Mouse (Mus musculus): ENCODE data around the gene Pik3r5. TPM values are rescaled to one million over a fixed set of nuclear protein-coding genes. Genes with fewer than 3 reads are reported as not detected.
A peak's percentile ranks its signal among the peaks of the same experiment; 100 is the strongest.

The Pik3r5 gene
- 0.28 and 1.2 TPM in 2 replicates for total RNA-seq (2014; rRNA removed)
- 0.29 and 0.77 TPM in 2 replicates for polyA plus RNA-seq (2012; rRNA removed)

DNA sequence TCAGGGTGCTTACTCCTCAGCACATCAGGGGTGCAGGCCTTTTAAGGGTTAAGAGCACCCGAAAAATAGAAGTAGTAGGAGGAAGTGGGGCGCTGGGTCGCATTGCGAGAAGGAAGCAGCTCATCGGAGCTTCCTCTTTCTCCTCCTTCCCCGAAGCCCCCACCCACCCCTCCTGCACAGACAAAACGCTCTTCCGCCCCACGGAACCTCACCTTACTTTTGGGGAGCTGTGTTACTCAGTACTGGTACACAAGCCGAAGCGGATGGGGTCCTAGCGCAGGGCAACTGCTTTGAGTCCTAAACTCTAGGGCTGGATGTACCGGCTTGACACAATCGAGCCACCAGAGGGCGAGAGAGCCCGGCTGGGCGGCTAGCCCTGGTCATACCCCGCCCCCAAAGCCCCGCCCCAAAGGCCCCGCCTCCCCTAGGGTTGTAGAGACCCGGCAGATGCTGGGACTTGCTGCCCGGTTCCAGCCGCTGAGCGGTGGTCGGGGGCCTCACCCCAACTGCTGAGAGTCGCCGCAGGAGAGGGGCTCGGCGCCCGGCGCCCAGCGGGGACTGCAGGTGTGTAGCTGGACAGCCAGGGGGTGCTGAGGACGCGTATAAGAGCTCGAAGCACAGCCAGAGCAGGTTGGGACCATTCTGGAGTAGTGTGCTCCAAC is at the start of gene Pik3r5:
TSS of gene Pik3r5 (plus strand) at position 423 of the 662 bp plus-strand sequence.
- Histone ChIP-seq H3K9ac (ENCODE audit: low read depth, low read length) (peak within 1 kb of the TSS; percentile 76; the same call in 1 of the 2 replicates), H3K79me2 (ENCODE audit: control insufficient read depth, insufficient read depth, low read length) (no peaks in the 10 kb centered on the region), H3K27ac (replicated peaks; ENCODE audit: insufficient read depth, low read depth, low read length) (peak within 1 kb of the TSS; percentile 40; the same call in 1 of the 2 replicates), H3K27me3 (ENCODE audit: control insufficient read depth, insufficient read depth, low read length) (peaks cover 8% of the 10 kb centered on the region; the same call in 1 of the 2 replicates), H3K4me1 (ENCODE audit: control insufficient read depth, insufficient read depth, low read length) (no peaks in the 10 kb centered on the region), H3K4me3 (ENCODE audit: insufficient read depth, low read depth, low read length) (peak within 1 kb of the TSS; percentile 56), H3K36me3 (ENCODE audit: control insufficient read depth, insufficient read depth, low read length) (no peaks in the 10 kb centered on the region)
- TF ChIP-seq POLR2A (IDR thresholded peaks at IDR 0.05; ENCODE audit: extremely low read depth, insufficient read depth, low read length) (no peak), CTCF (IDR thresholded peaks at IDR 0.05; ENCODE audit: low read depth, low read length) (peak; percentile 72)
- DNase-seq (ENCODE audit: extremely low read depth, low read depth, low spot score): peak; percentile 20
- 8% methylated on average over 35 of the region's 35 CpGs for WGBS

DNA sequence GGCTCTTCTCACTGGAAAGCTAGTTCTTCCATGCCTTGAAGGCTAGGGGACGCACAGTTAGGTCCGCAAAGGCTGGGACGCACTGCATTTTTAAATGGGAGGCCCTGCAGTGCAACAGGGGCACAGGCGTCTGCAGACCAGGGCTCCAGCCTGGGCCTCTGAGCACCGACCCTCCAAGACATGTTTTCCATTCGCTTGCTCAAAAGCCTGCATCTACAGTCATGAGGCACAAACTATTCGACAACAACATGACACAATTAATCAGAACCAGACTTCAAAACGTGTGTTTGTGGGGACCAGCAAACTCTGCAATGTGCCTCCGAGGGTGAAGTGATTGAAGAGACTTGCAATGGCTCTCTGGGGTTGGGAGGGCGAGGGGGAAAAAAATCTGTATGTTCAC is 48.4 kb upstream of the Pik3r5 start:
- no peak overlapping the region for H3K9ac ChIP-seq (ENCODE audit: low read depth, low read length)
- no peaks in the 10 kb centered on the region for H3K36me3 ChIP-seq (ENCODE audit: control insufficient read depth, insufficient read depth, low read length)
- H3K27me3 ChIP-seq (ENCODE audit: control insufficient read depth, insufficient read depth, low read length): peaks cover 31% of the 10 kb centered on the region
- DNase-seq (ENCODE audit: extremely low read depth, low read depth, low spot score): no peak
- TF ChIP-seq CTCF (IDR thresholded peaks at IDR 0.05; ENCODE audit: low read depth, low read length): no peak
- TF ChIP-seq POLR2A (IDR thresholded peaks at IDR 0.05; ENCODE audit: extremely low read depth, insufficient read depth, low read length): no peak
- no peak overlapping the region for H3K4me3 ChIP-seq (ENCODE audit: insufficient read depth, low read depth, low read length)
- no peaks in the 10 kb centered on the region for H3K79me2 ChIP-seq (ENCODE audit: control insufficient read depth, insufficient read depth, low read length)
- H3K27ac ChIP-seq (replicated peaks; ENCODE audit: insufficient read depth, low read depth, low read length): no peak overlapping the region
- no peaks in the 10 kb centered on the region for H3K4me1 ChIP-seq (ENCODE audit: control insufficient read depth, insufficient read depth, low read length)
- WGBS: 17% methylated on average over 10 of the region's 10 CpGs

DNA sequence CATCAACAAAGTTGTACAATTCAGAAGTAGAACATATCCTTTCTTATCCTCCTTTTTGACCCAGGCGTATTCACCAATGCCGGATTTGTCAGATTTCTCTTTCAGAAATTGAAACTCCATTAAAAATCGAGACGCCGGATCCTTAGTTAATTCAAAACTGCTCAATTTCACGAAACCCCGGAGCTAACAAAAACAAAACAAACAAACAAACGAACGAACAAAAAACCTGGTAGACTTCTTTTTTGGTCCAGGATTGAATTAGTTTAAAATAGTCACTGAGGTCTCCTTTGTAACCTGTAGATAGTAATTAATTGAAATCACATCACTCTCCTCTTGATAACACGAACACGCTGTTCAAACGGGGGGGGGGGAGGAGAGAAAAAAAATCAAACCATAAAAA is 47.8 kb upstream of the Pik3r5 start:
- Histone ChIP-seq H3K9ac (ENCODE audit: low read depth, low read length) (no peak overlapping the region), H3K27ac (replicated peaks; ENCODE audit: insufficient read depth, low read depth, low read length) (no peak overlapping the region), H3K79me2 (ENCODE audit: control insufficient read depth, insufficient read depth, low read length) (no peaks in the 10 kb centered on the region), H3K4me3 (ENCODE audit: insufficient read depth, low read depth, low read length) (peak overlapping the region; percentile 69), H3K27me3 (ENCODE audit: control insufficient read depth, insufficient read depth, low read length) (peaks cover 31% of the 10 kb centered on the region), H3K36me3 (ENCODE audit: control insufficient read depth, insufficient read depth, low read length) (no peaks in the 10 kb centered on the region), H3K4me1 (ENCODE audit: control insufficient read depth, insufficient read depth, low read length) (no peaks in the 10 kb centered on the region)
- 12% methylated on average over 12 of the region's 12 CpGs for WGBS
- no peak for TF ChIP-seq CTCF (IDR thresholded peaks at IDR 0.05; ENCODE audit: low read depth, low read length)
- no peak for TF ChIP-seq POLR2A (IDR thresholded peaks at IDR 0.05; ENCODE audit: extremely low read depth, insufficient read depth, low read length)
- DNase-seq (ENCODE audit: extremely low read depth, low read depth, low spot score): no peak

DNA sequence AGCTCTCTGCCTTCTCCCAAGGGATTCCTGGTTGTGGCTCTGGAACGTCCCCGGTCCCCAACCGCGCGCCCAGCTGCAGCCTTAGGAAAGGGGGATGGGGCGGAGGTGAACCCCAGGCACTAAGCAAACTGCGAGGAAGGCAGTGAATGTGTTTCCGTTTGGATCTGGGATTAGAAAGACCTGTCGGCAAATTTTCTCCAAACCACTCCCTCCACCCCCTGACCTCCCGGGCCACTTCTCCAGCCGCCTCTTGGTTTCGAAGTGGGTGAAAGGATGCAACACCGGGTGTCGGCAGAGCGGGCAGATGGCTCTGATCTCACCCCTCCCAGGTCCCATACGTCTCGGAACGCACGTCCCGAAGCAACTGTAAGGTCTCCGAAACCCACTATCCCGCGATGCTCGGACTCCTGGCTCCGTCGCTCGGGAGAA is 47.3 kb upstream of the Pik3r5 start:
- Histone ChIP-seq H3K4me1 (ENCODE audit: control insufficient read depth, insufficient read depth, low read length) (no peaks in the 10 kb centered on the region), H3K79me2 (ENCODE audit: control insufficient read depth, insufficient read depth, low read length) (no peaks in the 10 kb centered on the region), H3K4me3 (ENCODE audit: insufficient read depth, low read depth, low read length) (peak overlapping the region; percentile 69), H3K27me3 (ENCODE audit: control insufficient read depth, insufficient read depth, low read length) (peaks cover 29% of the 10 kb centered on the region), H3K36me3 (ENCODE audit: control insufficient read depth, insufficient read depth, low read length) (no peaks in the 10 kb centered on the region), H3K9ac (ENCODE audit: low read depth, low read length) (peak overlapping the region; percentile 45), H3K27ac (replicated peaks; ENCODE audit: insufficient read depth, low read depth, low read length) (no peak overlapping the region)
- no peak for DNase-seq (ENCODE audit: extremely low read depth, low read depth, low spot score)
- TF ChIP-seq POLR2A (IDR thresholded peaks at IDR 0.05; ENCODE audit: extremely low read depth, insufficient read depth, low read length): no peak
- TF ChIP-seq CTCF (IDR thresholded peaks at IDR 0.05; ENCODE audit: low read depth, low read length): no peak
- 5% methylated on average over 27 of the region's 27 CpGs for WGBS

DNA sequence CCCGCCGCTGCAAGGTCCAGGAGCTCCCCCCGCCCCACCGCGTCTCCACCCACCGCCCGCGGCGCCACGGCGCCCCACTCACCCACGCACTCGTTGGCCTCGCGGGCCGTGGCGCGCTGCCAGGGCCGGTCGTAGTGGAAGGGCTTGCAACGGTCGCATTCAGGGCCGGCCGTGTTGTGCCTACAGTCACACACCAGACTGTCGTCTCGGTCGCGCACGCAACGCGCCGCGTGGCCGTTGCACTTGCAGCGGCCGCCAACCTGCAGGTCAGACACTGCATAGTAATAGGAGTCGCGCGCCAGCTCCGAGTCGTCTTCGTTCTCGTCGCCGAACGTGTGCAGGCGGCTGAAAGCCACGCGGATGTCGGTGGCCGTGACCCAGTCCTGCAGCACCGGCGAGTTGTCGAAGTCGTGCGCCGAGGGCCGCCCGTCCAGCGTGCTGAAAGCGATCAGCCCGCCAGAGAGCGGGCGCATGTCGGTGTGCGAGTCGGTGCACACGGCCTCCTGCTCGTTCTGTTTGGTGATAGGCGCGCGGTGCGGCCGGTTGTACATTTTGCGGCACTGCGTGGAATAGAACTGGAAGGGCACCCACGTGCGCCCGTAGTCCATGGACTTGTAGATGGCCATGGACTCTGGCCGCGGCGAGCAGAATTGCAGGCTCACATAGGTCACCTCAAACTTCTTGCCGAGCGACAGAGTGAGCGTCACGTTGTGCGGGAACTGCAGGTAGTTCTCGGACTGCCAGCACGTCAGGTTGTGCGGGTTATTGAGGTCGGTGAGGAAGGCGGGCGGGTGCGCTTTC is 46.7 kb upstream of the Pik3r5 start:
- TF ChIP-seq POLR2A (IDR thresholded peaks at IDR 0.05; ENCODE audit: extremely low read depth, insufficient read depth, low read length) (no peak), CTCF (IDR thresholded peaks at IDR 0.05; ENCODE audit: low read depth, low read length) (no peak)
- Histone ChIP-seq H3K4me3 (ENCODE audit: insufficient read depth, low read depth, low read length) (peak overlapping the region; percentile 69; the same call in 1 of the 2 replicates), H3K4me1 (ENCODE audit: control insufficient read depth, insufficient read depth, low read length) (no peaks in the 10 kb centered on the region), H3K79me2 (ENCODE audit: control insufficient read depth, insufficient read depth, low read length) (no peaks in the 10 kb centered on the region), H3K27me3 (ENCODE audit: control insufficient read depth, insufficient read depth, low read length) (peaks cover 29% of the 10 kb centered on the region), H3K27ac (replicated peaks; ENCODE audit: insufficient read depth, low read depth, low read length) (no peak overlapping the region), H3K36me3 (ENCODE audit: control insufficient read depth, insufficient read depth, low read length) (no peaks in the 10 kb centered on the region), H3K9ac (ENCODE audit: low read depth, low read length) (no peak overlapping the region; the same call in 1 of the 2 replicates)
- no peak for DNase-seq (ENCODE audit: extremely low read depth, low read depth, low spot score)
- 2% methylated on average over 94 of the region's 94 CpGs for WGBS
